Mouse (Mus musculus) myocyte (in vitro differentiated cells): ENCODE measurements around the gene Gm9046.

Experiments
- CEBPB ChIP-seq: IDR thresholded peaks from 2 replicates; pipeline ENCODE4 v1.6.1; 2011; ENCODE audit warnings: mild to moderate bottlenecking, moderate library complexity; ENCODE audit not compliant: poor library complexity, insufficient read depth, severe bottlenecking
- E2F4 ChIP-seq: IDR thresholded peaks from one replicate; pipeline ENCODE4 v1.6.1; 2011; ENCODE audit warnings: mild to moderate bottlenecking, control low read depth, moderate library complexity; ENCODE audit not compliant: insufficient read depth
- MAX ChIP-seq: IDR thresholded peaks from one replicate; pipeline ENCODE4 v1.6.1; 2011; ENCODE audit warnings: low read depth, mild to moderate bottlenecking, control low read depth
- MYOD1 ChIP-seq, 3 experiments: IDR thresholded peaks; one replicate each; pipeline ENCODE4 v1.6.1; 2011; ENCODE audit warnings: control low read depth in 2 of 3, low read depth in 2 of 3, mild to moderate bottlenecking in 2 of 3, moderate library complexity in 1 of 3; ENCODE audit not compliant: insufficient read length in 2 of 3, control insufficient read depth in 1 of 3
- MYOG ChIP-seq, 3 experiments: IDR thresholded peaks; one replicate each; pipeline ENCODE4 v1.6.1; 2011; ENCODE audit warnings: control low read depth in 2 of 3, low read depth in 2 of 3, mild to moderate bottlenecking in 2 of 3; ENCODE audit not compliant: insufficient read length in 2 of 3, control insufficient read depth in 1 of 3, insufficient read depth in 1 of 3
- POLR2A ChIP-seq: IDR thresholded peaks from one replicate; pipeline ENCODE4 v1.6.1; 2011; ENCODE audit warnings: low read depth, mild to moderate bottlenecking, control low read depth, moderate library complexity; ENCODE audit not compliant: insufficient read length
- POLR2AphosphoS2 ChIP-seq: IDR thresholded peaks from one replicate; pipeline ENCODE4 v1.6.1; 2011; ENCODE audit warnings: low read depth, control low read depth; ENCODE audit not compliant: insufficient read length
- REST ChIP-seq: IDR thresholded peaks from one replicate; pipeline ENCODE4 v1.6.1; 2011; ENCODE audit warnings: mild to moderate bottlenecking, control low read depth, moderate library complexity; ENCODE audit not compliant: insufficient read depth, insufficient read length
- TCF12 ChIP-seq: IDR thresholded peaks from one replicate; pipeline ENCODE4 v1.6.1; 2011; ENCODE audit warnings: mild to moderate bottlenecking, control low read depth; ENCODE audit not compliant: poor library complexity, insufficient read depth, severe bottlenecking
- TCF3 ChIP-seq: IDR thresholded peaks from one replicate; pipeline ENCODE4 v1.6.1; 2011; ENCODE audit warnings: low read depth, control low read depth; ENCODE audit not compliant: insufficient read length
- USF1 ChIP-seq: IDR thresholded peaks from one replicate; pipeline ENCODE4 v1.6.1; 2011; ENCODE audit warnings: low read depth, mild to moderate bottlenecking, control low read depth, moderate library complexity

DNA sequence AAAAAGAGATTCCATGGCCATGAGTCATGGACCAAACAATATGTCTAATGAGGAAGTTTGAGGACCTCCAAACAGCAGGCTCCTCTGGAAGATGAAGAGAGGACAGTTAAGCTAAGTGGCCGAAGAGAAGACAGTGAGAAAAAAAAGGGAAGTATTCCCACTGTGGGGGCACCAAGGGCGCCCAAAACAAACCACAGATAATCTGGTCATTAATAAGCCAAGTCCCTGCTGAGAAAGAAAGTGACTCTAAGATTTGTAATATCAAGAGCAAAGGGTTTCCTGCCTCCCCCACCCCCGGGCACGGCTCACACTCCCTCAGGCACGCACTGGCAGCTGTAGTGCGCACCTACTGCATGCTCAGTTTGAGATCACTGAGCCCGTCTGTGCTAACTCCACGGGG lies 24.0 kb downstream of the Gm9046 start:
- no peak for TF ChIP-seq POLR2A
- TF ChIP-seq MAX = no peak
- no peak for TF ChIP-seq REST
- no peak for TF ChIP-seq TCF12
- no peak for TF ChIP-seq E2F4
- TF ChIP-seq POLR2AphosphoS2 = no peak
- no peak for TF ChIP-seq USF1
- no peak for TF ChIP-seq MYOG (IDR thresholded peaks at IDR 0.05; ENCODE audit: control insufficient read depth in 1 of 3, insufficient read depth in 1 of 3, insufficient read length in 2 of 3, low read depth in 2 of 3)
- no peak for TF ChIP-seq TCF3
- no peak for TF ChIP-seq CEBPB
- no peak for TF ChIP-seq MYOD1 (IDR thresholded peaks at IDR 0.05; ENCODE audit: control insufficient read depth in 1 of 3, insufficient read length in 2 of 3, low read depth in 2 of 3)
